Mouse (Mus musculus) CH12.LX (cell line): ENCODE results near the gene Pdcd6.

Experiments
- BHLHE40 ChIP-seq: IDR thresholded peaks from 2 replicates; pipeline ENCODE4 v1.6.1; 2011; ENCODE audit warnings: mild to moderate bottlenecking, low read depth, low read length, improper control_type of control experiment
- CTCF ChIP-seq, 2 experiments: IDR thresholded peaks in 1 of 2; conservative IDR thresholded peaks in 1 of 2; 2 replicates each; pipeline ENCODE4 v1.5.1; 2011 to 2012; ENCODE audit warnings: low read depth in 2 of 2, low read length in 2 of 2, improper control_type of control experiment in 1 of 2, inconsistent platforms in 1 of 2, mild to moderate bottlenecking in 1 of 2, moderate library complexity in 1 of 2
- MAX ChIP-seq: IDR thresholded peaks from 2 replicates; pipeline ENCODE4 v1.6.1; 2011; ENCODE audit warnings: low read length, improper control_type of control experiment
- MYC ChIP-seq: IDR thresholded peaks from 2 replicates; pipeline ENCODE4 v1.6.1; 2011; ENCODE audit warnings: low read depth, mild to moderate bottlenecking, improper control_type of control experiment, low read length
- POLR2A ChIP-seq: IDR thresholded peaks from 2 replicates; pipeline ENCODE4 v1.6.1; 2011; ENCODE audit warnings: low read depth, mild to moderate bottlenecking, improper control_type of control experiment, low read length
- SIN3A ChIP-seq: IDR thresholded peaks from 2 replicates; pipeline ENCODE4 v1.6.1; 2012; ENCODE audit warnings: low read length, improper control_type of control experiment, inconsistent platforms
- TCF12 ChIP-seq: IDR thresholded peaks from 2 replicates; pipeline ENCODE4 v1.6.1; 2014; ENCODE audit warnings: low read depth, mild to moderate bottlenecking, inconsistent platforms, low read length, improper control_type of control experiment
- ZNF384 ChIP-seq: IDR thresholded peaks from 2 replicates; pipeline ENCODE4 v1.6.1; 2012; ENCODE audit warnings: low read depth, low read length, improper control_type of control experiment, inconsistent platforms

DNA sequence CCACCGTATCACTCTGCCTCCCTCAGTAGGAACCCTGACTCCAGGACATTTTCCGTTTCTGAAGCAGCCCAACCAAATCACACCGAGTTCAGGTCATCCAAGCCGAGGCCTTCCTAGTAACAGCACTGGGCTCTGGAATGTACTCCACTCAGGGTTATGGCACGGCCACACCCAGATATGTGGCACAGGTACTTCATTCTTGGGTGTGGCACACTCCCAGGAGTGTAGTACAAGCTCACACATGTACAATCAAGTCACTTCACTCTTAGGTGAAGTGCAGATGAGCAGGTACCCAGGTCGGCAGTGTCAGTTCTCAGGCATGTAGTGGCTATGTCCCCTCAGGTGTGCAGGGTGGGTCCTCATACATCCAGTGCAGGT lies 15.8 kb downstream of the Pdcd6 start:
- TF ChIP-seq BHLHE40 (no peak), TCF12 (no peak), MYC (no peak), POLR2A (no peak), SIN3A (no peak), ZNF384 (no peak), MAX (no peak), CTCF (conservative IDR thresholded peaks at IDR 0.05 in 1 of 2, IDR thresholded peaks at IDR 0.05 in 1 of 2; ENCODE audit: low read depth in 2 of 2, low read length in 2 of 2) (no peak)
